In genomic region chr9:66514256-66514770, GRCm38 (mm10) we compare ENCODE assay signal across 8 mouse cellular contexts. TPM values are rescaled to one million over a fixed set of nuclear protein-coding genes. Genes with fewer than 3 reads are reported as not detected.
DNase-seq lines count a peak whose midpoint lies in the region; ATAC-seq and TF ChIP-seq lines count a peak whose summit lies in the region.

Gene Fbxl22 (minus strand): TSS chr9:66514593.

- peaks cover 20% of the 10 kb centered on the region for H3K36me3 ChIP-seq in intestine, embryonic 16.5 days (ENCODE audit: control insufficient read depth, insufficient read depth, low read length)
- peaks cover 24% of the 10 kb centered on the region for H3K36me3 ChIP-seq in liver, embryonic 11.5 days (ENCODE audit: control insufficient read depth, insufficient read depth, low read length)

- no peaks in the 10 kb centered on the region for H3K27me3 ChIP-seq in intestine, embryonic 16.5 days (replicated peaks; ENCODE audit: control insufficient read depth, insufficient read depth, low read length)
- no peaks in the 10 kb centered on the region for H3K27me3 ChIP-seq in liver, embryonic 11.5 days (replicated peaks; ENCODE audit: control insufficient read depth, insufficient read depth, low read length)

- ATAC-seq in intestine, embryonic 16.5 days = peak; percentile 46
- no peak for ATAC-seq in liver, embryonic 11.5 days (replicated peaks; ENCODE audit: low FRiP score)
- ATAC-seq in erythroid progenitor cell, adult 5-6 weeks (replicated peaks; ENCODE audit: low FRiP score, poor library complexity, severe bottlenecking) = no peak

- peak within 1 kb of the TSS; percentile 55 for H3K9ac ChIP-seq in intestine, embryonic 16.5 days (ENCODE audit: low read depth, low read length)
- no peak within 1 kb of the TSS for H3K9ac ChIP-seq in liver, embryonic 11.5 days (ENCODE audit: low read depth, low read length)

- intact Hi-C loops in left cerebral cortex, adult 2 months (cut with DNase I) = loop anchor here (5.0 to 10.0 kb wide), 4 partner anchors 78 to 470 kb away; partner anchors contain the start of genes Aph1c and Usp3

- 25% methylated on average over 17 of the region's 17 CpGs for WGBS in intestine, embryonic 16.5 days
- WGBS in liver, embryonic 11.5 days = 70% methylated on average over 17 of the region's 17 CpGs

- no peak within 1 kb of the TSS for H3K4me3 ChIP-seq in left cerebral cortex, adult 2 months
- peak within 1 kb of the TSS; percentile 62 for H3K4me3 ChIP-seq in intestine, embryonic 16.5 days (ENCODE audit: low read length)
- no peak within 1 kb of the TSS for H3K4me3 ChIP-seq in liver, embryonic 11.5 days (ENCODE audit: low read depth, low read length)

- TF ChIP-seq CTCF in left cerebral cortex, adult 2 months (IDR thresholded peaks at IDR 0.05) = peak; percentile 67

- no peaks in the 10 kb centered on the region for H3K9me3 ChIP-seq in intestine, embryonic 16.5 days (ENCODE audit: control insufficient read depth, low read length)
- H3K9me3 ChIP-seq in liver, embryonic 11.5 days (ENCODE audit: control insufficient read depth, low read length) = no peaks in the 10 kb centered on the region

- peaks cover 33% of the 10 kb centered on the region for H3K4me1 ChIP-seq in intestine, embryonic 16.5 days (ENCODE audit: control insufficient read depth, insufficient read depth, low read length)
- H3K4me1 ChIP-seq in liver, embryonic 11.5 days (replicated peaks; ENCODE audit: control insufficient read depth, insufficient read depth, low read length) = peaks cover 18% of the 10 kb centered on the region

- peak within 1 kb of the TSS; percentile 91 for H3K4me2 ChIP-seq in intestine, embryonic 16.5 days (ENCODE audit: low read depth, low read length)
- H3K4me2 ChIP-seq in liver, embryonic 11.5 days = peak within 1 kb of the TSS; percentile 20; the same call in 1 of the 2 replicates

- H3K27ac ChIP-seq in left cerebral cortex, adult 2 months = peak within 1 kb of the TSS; percentile 99
- peak within 1 kb of the TSS; percentile 98 for H3K27ac ChIP-seq in intestine, embryonic 16.5 days (ENCODE audit: low read length)
- peak within 1 kb of the TSS; percentile 32 for H3K27ac ChIP-seq in liver, embryonic 11.5 days (ENCODE audit: low read depth, low read length)

- DNase-seq in left cerebral cortex, adult 2 months (ENCODE audit: extremely low spot score in 1 of 2, low spot score in 2 of 2) = peak; percentile 46 to 63
- DNase-seq in left cerebral cortex, adult 11 months (ENCODE audit: low spot score) = no peak
- DNase-seq in cerebellum, postnatal 14 days = peak; percentile 56 to 76
- DNase-seq in gastrocnemius, postnatal 4 days (ENCODE audit: low spot score in 2 of 2) = no peak
- no peak for DNase-seq in liver, embryonic 11.5 days (ENCODE audit: low spot score)
- peak; percentile 67 for DNase-seq in right cerebral cortex, postnatal 14 days

RNA-seq across cellular contexts. Expression of gene Fbxl22, which starts in this region (rescaled TPM):
- under 1 TPM; 0.28 to 0.38 TPM for total RNA-seq in left cerebral cortex, adult 2 months (2021)
- total RNA-seq in gastrocnemius, postnatal 4 days (2021) = 10 to 100 TPM; 16.9 to 27.6 TPM
- polyA plus RNA-seq in intestine, embryonic 16.5 days (2015; fragmentation: Nextera tagmentation; extraction: Ambion mirVana) = 12.7 and 14.1 TPM in 2 replicates
- 1.3 and 1.5 TPM in 2 replicates for polyA plus RNA-seq in liver, embryonic 11.5 days (2014; fragmentation: Nextera tagmentation; extraction: Ambion mirVana)
- not detected in 2 replicates for total RNA-seq in erythroid progenitor cell, adult 5-6 weeks (2015; ENCODE audit: low replicate concordance)
- total RNA-seq in erythroid progenitor cell, adult 5-6 weeks (2017; ENCODE audit: low replicate concordance) = 0.08 and 2.1 TPM in 2 replicates

Comparison
In these comparisons a context has a peak if more than half of its experiments do, and no peak if none do; other contexts are left out.
1. RNA of gene Fbxl22 (total RNA-seq): 16.9 to 27.6 TPM in gastrocnemius, postnatal 4 days; 0.28 to 0.38 TPM in left cerebral cortex, adult 2 months and 0.08 to 2.1 TPM in erythroid progenitor cell, adult 5-6 weeks; every median in the first group is over 4 times any median in the second.
2. Peak in DNase-seq and H3K27ac ChIP-seq in left cerebral cortex, adult 2 months; RNA of the gene not detected or under 1 TPM.
3. DNase-seq: peak in cerebellum, postnatal 14 days (2 of 2) and right cerebral cortex, postnatal 14 days (single experiment); none in left cerebral cortex, adult 11 months (single experiment), gastrocnemius, postnatal 4 days (0 of 2) and liver, embryonic 11.5 days (single experiment).
4. H3K27ac ChIP-seq: peak in every context shown above with its lines; median percentile 99 in left cerebral cortex, adult 2 months; 98 in intestine, embryonic 16.5 days; 32 in liver, embryonic 11.5 days.